Mouse (Mus musculus) CD4-positive, CD25-positive, alpha-beta regulatory T cell, adult 2 months (primary cell): ENCODE results near the gene Saa4.
"Not testable (repeated sequence)": the region's sequence is repeated elsewhere in the genome, so short reads cannot be mapped to it uniquely, and the experiment has no call there.

Source experiments
- DNase-seq: peaks from one replicate; pipeline ENCODE4 v3.0.0-alpha.2; 2012; ENCODE audit warnings: low read depth, low spot score

The Saa4 gene

GRCm38 (mm10) chr7:46732458-46732857, at the start of gene Saa4:
Saa4 (minus strand) TSS chr7:46732603.
- DNase-seq, result no peak

- peak; percentile 73 for DNase-seq
Measured at GRCm38 (mm10) chr7:46770706-46771105, 38.3 kb upstream of the Saa4 start.

DNA sequence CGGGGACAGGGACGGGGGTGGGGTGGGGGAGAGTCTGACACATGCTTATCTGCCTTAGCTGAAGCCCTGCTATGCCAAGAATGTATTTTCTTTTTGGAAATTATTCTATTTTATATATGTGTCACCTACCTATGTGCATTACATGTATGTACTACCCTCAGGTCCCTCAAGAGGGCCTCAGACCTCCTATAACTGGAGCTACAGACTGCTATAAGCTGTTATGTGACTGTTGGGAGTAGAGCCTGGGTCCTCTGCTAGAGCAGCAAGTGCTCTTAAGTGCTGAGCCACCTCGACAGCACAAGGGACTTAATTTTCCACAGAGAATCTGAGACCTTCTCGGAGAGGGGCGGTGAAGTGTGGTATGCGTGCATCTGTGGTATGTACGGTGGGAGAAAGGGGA, 36.0 kb upstream of the Saa4 start:
- no peak for DNase-seq

DNA sequence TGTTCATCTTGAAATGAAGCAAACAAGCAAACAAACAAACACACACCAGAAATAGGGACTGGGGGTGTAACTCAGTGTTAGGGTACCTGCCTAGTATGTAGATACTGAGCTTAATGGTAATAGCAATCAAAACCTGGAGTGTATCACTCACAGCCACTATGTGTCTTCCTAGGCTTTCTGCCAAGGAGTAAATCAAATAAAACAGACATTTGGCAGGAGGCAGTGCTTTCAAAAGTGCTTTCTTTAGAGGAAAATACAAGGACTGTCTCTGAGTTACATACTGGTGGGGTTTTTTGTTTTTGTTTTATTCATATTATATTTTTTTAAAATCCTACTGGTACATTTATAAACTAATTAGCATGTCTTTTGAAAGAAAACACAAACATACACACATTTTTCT, 35.0 kb upstream of the Saa4 start:
- no peak for DNase-seq

DNA sequence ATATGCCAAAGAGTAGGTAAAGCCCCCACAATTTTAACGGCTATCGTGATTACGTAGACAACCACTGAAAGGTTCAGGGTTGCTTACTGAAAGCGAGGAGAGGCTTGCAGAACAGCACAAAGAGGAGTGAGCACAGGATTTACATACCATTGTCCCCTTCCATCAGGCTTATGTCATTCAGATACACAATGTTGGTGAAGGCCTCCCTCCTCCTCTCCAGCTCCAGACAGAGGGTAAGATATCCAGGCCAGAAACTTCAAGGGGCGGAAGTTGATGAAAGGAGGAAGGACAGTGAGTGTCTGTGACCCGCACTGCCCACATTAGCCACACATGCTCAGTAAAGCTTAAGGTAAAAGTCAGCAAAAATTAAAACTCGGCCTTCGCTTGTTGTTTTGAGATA, 32.3 kb upstream of the Saa4 start:
- no peak for DNase-seq

DNA sequence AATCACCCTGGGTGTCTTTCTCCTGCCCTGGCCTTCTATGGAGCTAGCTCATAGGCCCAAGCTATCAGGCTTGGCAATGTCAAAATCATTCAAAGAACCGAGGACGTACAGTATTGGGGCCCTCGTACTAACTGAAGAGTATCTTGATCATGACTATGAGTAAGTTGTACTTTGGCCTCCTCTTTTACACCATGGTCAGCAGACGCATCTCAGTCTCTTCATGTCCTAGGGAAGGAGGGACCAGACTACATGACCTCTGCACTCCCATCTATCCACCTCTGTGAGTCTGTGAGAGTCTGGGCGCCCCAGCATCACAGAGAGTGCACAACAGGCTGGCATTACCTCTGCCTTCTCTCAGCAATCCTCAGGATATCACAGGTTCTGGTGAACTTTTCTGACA, 30.2 kb upstream of the Saa4 start:
- DNase-seq, result no peak

GRCm38 (mm10) chr7:46761049-46761795, 28.8 kb upstream of the Saa4 start:
- no peak for DNase-seq

DNA sequence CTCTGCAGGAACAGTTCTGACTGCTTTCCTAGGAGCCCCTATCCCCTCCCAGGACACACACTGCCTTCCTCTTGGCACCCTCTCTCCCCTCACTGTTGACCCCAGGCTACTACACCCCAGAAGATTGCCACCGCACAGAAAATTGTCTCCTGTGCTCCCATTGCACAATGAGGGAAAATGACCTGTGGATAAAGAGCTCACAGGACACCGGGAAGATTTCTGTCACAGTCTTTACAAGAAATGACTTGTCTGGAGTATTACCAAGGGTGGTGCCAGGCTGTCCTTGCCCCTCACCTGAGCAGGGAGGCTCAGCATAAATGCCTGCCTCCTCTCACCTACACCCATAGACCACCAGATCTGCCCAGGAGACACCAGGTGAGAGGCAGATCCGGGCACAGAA, 19.1 kb upstream of the Saa4 start, which contains the start of gene Saa2:
Gene Saa2 (plus strand): TSS at position 301 of the 400 bp plus-strand sequence.
- DNase-seq, result no peak

GRCm38 (mm10) chr7:46748459-46748858, 16.1 kb upstream of the Saa4 start:
- no peak for DNase-seq

GRCm38 (mm10) chr7:46746381-46746780, 14.0 kb upstream of the Saa4 start:
- no peak for DNase-seq

GRCm38 (mm10) chr7:46745816-46746215, 13.4 kb upstream of the Saa4 start:
- no peak for DNase-seq

DNA sequence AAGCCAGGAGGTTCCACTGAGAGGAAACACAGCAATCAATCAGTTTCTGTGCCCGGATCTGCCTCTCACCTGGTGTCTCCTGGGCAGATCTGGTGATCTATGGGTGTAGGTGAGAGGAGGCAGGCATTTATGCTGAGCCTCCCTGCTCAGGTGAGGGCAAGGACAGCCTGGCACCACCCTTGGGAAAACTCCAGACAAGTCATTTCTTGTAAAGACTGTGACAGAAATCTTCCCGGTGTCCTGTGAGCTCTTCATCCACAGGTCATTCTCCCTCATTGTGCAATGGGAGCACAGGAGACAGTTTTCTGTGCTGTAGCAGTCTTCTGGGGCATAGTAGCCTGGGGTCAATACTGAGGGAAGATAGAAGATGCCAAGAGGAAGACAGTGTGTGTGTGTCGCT, 10.5 kb upstream of the Saa4 start, which contains the start of gene Saa1:
Gene Saa1 (minus strand): TSS at position 101 of the 400 bp plus-strand sequence.
- not testable (repeated sequence) for DNase-seq

DNA sequence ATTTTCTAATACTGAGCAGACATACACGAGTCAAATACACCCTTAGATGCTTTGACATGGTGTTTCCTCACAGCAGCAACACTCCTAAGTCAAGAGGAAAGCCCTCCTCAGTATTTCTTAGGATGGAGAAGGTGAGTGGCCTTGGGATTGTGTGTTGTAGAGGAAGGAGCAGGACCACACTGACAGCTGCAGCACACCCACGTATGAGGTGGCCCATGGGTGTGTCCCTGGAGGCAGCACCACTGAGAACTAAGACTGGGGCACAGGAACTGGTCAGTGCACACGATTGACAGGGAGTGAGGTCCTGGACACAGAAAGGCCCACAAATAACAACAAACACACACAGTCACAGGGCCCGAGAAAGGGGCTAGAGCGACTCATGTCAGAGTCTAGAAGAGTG, 7.6 kb upstream of the Saa4 start:
- DNase-seq, result not testable (repeated sequence)

GRCm38 (mm10) chr7:46738561-46739460, 6.4 kb upstream of the Saa4 start:
- no peak for DNase-seq

DNA sequence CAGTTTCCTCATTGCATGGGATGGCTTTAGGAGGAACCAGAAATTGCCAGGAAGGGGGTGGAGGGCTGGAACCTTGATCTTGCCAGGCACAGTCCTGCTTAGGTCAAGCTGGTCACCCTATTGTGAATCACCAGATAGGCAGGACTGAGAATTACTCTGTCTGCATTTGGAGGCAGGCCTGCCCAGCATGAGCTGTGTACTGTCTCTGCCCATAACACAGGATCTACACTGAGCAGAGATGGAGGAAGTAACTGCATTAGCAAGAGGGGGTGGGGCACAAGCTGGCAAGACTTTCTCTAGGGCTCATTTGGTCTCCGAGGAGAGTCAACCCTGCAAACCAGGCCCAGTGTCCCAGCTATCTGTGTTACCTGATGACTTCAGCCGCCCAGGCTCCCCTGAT, 2.6 kb upstream of the Saa4 start:
- DNase-seq, result no peak

GRCm38 (mm10) chr7:46727584-46727983, 4.8 kb downstream of the Saa4 start:
- DNase-seq, result no peak

DNA sequence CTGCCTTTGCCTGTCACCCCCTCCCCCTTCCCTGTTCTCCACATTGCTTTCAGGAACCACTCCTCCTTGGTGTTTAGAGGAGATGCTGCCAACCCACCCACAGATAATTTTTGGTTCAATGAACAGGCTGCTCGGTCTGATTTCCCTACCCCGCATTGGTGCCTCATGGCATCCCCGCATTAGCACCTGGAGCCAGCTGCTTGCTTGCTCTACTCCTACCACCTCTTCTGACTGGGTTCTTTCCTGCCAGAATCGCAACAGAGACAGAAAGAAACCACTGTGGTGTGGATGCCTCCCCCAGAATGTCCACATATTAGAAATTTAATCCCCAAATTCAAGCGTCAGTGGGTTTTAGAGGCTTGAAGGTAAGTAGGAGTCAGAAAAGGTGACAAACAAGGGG, 8.0 kb downstream of the Saa4 start:
- no peak for DNase-seq

- no peak for DNase-seq
Measured at GRCm38 (mm10) chr7:46723849-46724248, 8.6 kb downstream of the Saa4 start.

DNA sequence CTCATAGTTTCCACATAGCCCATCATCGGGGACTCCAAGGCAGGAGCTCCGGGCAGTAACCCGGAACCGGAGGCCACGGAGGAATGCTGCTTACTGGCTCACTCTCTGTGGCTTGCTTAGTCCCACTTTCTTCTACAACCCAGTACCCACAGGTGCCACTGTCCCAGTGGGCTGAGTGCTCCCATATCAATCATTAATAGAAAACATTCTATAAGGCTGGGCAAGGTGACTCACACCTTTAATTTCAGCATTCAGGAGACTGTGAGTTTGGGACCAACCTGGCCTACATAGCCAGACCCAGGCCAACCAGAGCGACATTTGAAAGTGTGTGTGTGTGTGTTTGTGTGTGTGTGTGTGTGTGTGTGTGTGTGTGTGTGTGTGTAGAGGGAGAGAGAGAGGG, 9.0 kb downstream of the Saa4 start:
- DNase-seq, result no peak

GRCm38 (mm10) chr7:46720460-46720859, 11.9 kb downstream of the Saa4 start:
- DNase-seq, result no peak

DNA sequence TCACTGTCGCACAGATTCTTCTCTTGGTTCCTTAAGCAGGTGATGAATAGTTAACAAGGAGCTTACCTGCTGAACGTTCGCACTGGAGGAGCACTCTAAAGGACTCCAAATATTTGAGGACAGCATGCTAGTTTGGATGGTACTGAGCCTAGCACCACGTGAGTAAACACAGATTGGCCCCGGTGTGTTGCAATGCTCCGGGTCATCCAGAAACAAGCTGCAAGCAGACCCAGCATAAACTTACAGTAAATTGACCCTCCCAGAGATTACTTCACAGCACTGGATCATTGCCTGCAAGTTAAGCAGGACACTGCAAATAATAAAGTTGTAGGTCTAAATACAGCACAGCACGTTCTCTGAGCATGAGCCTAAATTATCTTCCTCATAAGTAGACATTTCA, 12.9 kb downstream of the Saa4 start:
- no peak for DNase-seq

DNA sequence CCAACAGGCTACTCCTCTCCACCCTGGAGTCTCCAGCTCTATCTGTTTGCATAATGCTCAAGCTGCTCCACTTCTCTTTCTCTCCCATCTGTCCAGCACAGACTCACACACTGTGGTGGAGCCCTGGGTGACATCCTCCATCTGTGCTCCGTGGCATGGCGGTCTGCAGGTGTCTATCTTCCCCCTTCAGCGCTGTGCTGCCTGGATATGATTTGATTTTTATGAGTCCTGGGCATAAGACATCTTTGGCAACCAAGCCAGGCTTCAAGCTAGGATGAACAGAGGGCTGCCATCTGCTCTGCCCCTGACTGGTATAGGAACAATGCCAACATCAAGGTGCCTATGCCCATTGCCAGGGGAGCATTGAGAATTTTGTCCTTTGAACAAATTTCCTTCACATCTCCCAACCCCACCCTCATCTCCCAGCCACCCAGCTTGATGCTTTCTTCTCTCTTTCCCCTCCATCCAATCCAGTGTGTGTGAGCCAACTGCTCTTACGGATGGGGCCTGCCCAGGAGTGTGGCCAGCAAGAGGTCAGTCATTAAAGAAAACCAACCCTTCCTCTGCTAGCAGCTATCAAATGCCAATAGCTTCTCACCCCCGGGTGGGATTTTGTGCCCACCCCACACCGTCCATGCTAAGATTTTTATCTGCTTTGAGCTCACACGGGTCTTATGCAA, 13.7 kb downstream of the Saa4 start:
- no peak for DNase-seq
